Mouse (Mus musculus): ENCODE measurements at regions not wholly inside any gene's neighbourhood (a gene's known extent, or its start where the extent isn't known, plus 50 kb on each side); places are given as distances from the start of the nearest gene placed in this dataset.
A peak's percentile ranks its signal among the peaks of the same experiment; 100 is the strongest.

DNA sequence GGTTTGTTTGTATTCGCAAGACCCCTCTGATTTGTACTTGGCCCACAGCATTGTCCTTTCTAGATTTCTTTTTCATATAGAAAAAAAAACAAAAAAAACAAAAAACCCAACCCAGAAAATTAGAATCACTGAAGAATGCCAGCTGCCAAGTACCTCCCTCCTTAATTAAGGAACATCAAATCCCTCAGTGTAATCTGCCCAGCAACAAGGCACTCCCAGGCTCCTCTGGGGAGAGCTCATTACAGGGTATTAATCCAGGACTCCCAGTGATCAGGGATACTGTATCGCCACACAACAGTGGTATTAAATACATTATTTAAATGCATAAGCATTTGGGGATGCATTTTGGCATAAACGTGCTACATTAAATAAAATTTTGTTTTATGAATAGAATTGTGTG lies 1023.1 kb downstream of the Adgrl2 start:
- no peak for DNase-seq (ENCODE audit: extremely low spot score in 1 of 2, low spot score in 2 of 2)
- intact Hi-C loops (cut with DNase I) = no loop called here

DNA sequence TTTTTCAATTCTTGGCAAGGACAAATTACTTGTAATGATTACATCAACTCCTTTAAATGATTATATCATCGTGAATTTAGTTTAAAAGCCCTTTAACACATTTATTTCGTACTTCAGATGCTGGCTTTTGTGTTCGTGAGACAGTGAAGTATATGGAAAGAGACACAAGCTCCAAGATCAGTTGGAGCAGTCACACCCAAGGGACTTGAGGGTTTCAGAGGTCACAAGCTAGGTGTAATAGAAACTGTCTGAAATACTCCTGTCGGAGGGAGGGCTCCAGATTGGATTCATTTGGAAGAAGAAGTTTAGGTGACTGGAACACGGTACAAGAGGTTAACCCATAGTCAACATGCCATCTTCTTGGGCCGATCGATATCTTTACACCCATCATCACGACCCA lies 1023.5 kb downstream of the Adgrl2 start:
- no peak for DNase-seq (ENCODE audit: extremely low spot score in 1 of 2, low spot score in 2 of 2)
- intact Hi-C loops (cut with DNase I) = no loop called here

DNA sequence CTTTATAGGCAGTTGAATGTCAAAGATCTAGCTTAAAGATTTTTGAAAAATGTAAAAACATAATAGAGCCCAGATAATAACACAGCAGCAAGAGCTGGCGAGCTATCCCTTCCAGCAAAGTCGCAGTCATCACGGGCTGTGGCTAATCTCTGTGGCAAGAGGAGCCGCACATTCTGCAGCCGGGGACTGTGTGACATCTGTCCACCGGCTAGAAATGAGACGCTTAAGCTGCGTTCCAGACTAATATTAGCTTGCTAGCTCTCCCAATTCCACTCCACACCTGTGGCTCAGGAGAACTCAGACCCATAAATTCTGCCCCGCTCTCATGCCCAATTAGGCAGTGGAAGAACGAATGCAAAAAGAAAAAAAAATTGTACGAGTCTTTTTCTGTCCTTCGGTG lies 1024.0 kb downstream of the Adgrl2 start:
- no peak for DNase-seq (ENCODE audit: extremely low spot score in 1 of 2, low spot score in 2 of 2)
- intact Hi-C loops (cut with DNase I) = no loop called here

DNA sequence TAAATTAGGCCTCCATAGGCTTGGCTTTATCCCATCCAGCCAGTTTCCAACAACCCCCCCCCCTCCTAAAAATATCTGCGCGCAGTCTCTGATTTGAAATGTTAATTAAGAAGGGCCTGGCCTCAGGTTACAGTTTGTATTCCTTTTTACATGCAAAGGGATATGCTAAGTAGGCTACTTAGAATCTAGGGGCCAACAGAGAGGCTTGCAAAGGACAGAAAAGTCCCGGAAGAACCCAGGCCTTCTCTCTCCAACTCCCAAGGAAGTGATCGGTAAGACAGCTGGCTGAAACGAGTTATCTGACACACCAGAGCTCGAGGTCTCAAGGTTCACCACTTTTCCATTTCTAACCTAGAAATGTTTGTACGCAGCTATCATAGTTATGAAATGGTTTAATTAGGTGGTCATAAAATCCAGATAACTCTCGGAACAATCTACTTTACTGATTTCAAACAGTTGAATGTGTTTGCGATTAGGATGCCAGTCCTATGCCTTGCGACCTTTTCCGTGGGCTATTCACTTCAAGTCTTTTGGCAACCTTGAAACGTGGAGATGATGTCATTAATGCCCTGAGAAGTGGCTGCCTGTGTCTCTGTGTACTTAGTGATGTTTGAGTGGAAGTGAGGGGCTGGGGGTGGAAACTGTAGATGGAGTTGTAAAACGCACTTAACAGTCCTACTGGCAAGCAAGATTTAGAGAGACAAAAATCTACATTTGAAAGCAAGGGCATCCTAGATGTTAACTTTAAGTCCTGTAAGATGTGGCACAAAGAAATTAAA lies 1026.5 kb downstream of the Adgrl2 start:
- intact Hi-C loops (cut with DNase I) = no loop called here
- DNase-seq (ENCODE audit: extremely low spot score in 1 of 2, low spot score in 2 of 2) = no peak

DNA sequence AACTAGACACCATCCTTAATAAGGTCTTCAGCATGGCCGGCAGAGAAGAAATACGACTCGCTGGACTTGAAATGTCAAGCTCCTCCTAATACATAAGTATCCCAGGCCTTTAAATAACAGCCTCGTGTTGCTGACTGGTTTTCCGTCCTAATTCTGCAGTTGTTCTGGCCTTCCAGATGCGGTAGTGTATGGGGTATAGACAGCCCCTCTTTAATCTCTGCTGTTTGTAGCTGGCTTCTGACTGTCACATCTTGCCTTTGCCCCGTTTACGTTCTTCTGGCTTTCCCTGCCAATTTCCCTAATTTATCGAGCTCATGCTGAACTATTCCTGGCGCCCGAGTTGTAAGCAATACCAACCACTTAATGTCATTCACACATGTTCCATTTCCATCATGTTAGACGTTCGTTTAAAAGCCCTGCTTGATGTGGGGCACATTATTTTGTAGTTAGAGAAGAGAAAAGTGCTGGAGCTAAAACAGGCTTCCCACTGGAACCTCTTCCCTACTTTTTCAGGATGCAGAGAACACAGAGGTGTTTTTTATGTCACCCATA lies 1042.2 kb downstream of the Adgrl2 start:
- no peak for DNase-seq (ENCODE audit: extremely low spot score in 1 of 2, low spot score in 2 of 2)
- intact Hi-C loops (cut with DNase I) = no loop called here

DNA sequence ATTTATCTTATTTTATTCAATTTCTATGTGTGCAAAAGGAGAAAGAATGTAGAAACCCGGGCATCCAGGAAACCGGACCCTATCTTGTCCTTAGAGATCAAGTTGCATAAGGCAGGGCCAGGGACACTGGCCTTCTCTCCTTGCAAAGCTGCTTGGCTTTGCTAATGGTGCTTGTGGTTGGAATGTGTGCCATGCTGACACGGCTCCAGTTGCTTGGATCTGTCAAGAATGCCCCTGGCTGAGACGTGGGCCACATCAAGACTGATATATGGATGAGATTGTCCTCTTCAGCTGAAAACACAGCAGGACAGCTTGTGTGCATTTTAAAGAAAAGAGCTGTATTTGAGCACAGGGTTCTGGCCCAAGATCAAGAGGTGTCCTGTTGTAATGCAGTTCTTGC lies 1047.0 kb downstream of the Adgrl2 start:
- DNase-seq (ENCODE audit: extremely low spot score in 1 of 2, low spot score in 2 of 2) = no peak
- intact Hi-C loops (cut with DNase I) = no loop called here

DNA sequence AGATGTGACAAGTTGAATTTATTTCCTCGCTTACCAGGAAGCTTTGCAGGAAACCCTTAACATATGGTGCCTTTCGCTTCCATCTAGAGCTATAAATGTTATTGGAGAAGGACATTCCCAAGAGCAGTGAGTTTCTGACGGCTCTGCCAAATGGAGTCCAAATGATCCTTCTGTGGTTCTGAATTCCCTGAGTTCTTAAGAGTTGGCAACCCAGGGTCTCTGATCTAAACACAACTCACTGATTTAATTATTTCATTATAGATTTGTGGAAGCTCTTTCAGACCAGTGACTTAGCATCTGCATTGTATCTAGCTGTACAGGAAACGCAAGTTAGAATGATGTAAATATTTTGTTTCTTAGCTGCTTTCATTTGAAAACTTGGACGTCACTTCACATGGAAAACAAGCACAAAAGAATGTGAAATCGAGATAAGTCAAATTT lies 1059.5 kb downstream of the Adgrl2 start:
- DNase-seq (ENCODE audit: extremely low spot score in 1 of 2, low spot score in 2 of 2) = peak in 1 of 2 experiments; percentile 15
- intact Hi-C loops (cut with DNase I) = no loop called here

DNA sequence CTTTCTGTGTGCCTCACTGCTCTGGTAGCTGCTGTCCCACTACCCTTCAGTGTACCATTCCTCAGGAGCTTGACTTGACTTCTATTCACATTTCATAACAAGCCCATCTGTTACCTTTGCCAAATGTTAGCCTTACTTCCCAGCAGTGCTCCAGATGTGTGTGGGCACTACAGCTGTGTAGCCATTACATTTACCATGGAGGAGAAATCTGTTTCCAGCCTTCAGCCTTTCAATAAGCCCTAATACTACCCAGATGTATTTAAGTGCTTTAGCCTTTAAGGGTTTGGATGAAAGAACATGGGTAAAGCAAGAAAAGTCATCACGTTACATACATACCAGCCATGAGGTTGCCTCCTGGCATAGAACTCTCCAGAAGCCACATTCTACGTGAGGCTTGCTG lies 1068.0 kb downstream of the Ttll7 start:
- DNase-seq (ENCODE audit: extremely low spot score in 1 of 2, low spot score in 2 of 2) = no peak
- intact Hi-C loops (cut with DNase I) = no loop called here

DNA sequence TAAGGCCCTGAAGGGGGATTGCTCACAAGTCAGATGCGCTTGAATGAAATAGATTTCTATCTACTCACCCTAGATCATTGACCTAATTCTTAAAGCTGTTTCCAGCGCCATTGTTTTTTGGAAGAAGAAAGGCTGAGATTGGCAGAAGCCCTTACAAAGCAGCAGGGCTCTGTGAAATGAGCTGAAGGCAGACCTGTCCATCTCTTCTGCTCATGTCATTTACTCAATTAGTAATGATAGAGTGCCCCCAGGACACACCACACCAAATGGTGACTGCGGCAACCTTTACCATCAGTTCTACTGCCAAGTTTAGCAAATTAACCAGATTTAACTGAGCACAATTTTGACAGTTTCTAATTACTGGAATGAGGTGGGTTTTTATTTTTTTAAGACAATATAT lies 1067.5 kb downstream of the Ttll7 start:
- intact Hi-C loops (cut with DNase I) = no loop called here
- DNase-seq (ENCODE audit: extremely low spot score in 1 of 2, low spot score in 2 of 2) = no peak

DNA sequence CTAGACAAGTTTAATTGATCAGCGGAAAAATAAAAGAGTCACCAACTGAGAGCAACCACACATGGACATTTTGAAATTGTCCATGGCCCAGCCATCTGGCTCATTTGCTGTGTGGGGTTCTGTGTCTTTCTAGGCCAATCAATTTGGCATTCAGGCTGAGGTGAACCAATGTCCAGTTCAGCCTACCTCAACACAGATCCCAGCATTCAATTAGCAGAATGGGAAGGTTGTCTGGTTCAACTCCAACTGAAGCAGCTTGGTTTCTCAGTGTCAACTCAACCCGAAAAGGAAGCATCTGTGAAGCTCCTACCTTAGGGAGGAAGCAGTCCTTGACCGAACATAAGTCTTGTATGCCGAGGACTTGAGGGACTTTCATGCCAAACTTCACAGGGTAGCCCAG lies 1067.0 kb downstream of the Ttll7 start:
- no peak for DNase-seq (ENCODE audit: extremely low spot score in 1 of 2, low spot score in 2 of 2)
- intact Hi-C loops (cut with DNase I) = no loop called here

DNA sequence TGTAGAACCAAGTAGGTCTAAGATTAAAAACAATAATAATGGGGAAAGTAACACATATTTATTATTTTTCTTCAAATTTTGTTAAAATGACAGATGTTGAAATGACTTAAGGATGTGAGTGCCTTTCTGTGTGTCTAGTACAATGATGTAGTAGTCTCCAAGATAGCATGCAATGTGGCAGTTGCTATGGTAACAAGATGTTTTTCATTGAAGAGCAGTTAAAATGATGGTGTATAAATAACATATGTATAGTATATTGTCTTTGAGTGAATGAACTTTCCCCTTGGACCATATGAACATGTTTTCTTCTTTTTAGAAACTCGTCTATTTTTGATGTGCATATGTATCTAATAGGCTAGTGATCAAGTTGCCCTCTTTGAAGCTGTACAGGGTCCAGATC lies 1044.6 kb downstream of the Ttll7 start:
- intact Hi-C loops (cut with DNase I) = no loop called here
- DNase-seq (ENCODE audit: extremely low spot score in 1 of 2, low spot score in 2 of 2) = no peak

DNA sequence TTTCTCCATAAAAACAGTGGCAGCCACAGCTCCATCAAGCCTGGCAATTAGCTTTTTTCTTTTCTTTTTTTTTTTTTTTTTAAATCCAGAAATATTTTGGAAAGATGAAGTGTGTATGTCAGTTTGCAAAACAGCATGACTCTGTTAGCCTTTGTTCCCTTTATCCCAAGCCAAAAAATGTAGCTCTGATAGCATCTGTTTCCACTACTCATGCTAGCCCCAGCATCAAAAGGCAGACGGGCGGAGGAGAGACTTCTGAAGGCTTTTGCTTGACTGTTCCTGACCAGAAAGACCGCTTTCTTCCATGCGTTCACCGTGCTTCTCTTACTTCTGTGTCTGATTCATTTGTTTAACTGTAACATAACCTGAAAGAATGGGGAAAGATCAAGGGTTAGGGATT lies 1039.5 kb downstream of the Ttll7 start:
- intact Hi-C loops (cut with DNase I) = no loop called here

DNA sequence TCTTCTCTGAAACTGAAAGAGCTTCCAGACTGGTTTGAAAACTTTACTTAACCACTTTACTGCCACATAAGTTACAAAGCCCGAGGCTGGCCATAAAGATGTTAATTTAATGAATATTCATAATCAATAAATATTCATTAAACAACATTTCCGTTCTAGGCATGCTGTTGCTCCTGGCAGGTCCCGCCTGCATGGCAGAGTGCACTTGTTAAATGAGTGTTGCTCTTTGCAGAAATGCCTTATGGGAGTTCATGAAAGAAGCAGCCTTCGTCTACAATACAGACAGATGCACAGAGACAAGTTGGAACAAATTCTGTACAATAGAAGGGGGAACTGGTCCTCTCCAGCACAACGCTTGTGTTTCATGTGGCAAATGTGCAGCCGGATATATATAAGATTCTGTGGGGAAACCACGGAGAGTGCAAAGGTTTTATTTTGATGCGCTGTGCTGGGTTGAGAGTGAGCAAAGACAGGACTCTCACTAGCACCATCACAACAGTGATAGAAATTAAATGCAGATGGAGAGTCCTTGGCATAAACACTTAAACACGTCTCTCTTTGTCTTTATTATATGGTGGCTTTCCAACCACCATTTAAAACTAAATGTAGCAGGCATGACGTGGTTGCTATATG lies 1034.2 kb downstream of the Ttll7 start:
- intact Hi-C loops (cut with DNase I) = no loop called here
- no peak for DNase-seq (ENCODE audit: extremely low spot score in 1 of 2, low spot score in 2 of 2)

More for the DNA sequence above, 1039.5 kb downstream of the Ttll7 start:
- no peak for DNase-seq (ENCODE audit: extremely low spot score in 1 of 2, low spot score in 2 of 2)

DNA sequence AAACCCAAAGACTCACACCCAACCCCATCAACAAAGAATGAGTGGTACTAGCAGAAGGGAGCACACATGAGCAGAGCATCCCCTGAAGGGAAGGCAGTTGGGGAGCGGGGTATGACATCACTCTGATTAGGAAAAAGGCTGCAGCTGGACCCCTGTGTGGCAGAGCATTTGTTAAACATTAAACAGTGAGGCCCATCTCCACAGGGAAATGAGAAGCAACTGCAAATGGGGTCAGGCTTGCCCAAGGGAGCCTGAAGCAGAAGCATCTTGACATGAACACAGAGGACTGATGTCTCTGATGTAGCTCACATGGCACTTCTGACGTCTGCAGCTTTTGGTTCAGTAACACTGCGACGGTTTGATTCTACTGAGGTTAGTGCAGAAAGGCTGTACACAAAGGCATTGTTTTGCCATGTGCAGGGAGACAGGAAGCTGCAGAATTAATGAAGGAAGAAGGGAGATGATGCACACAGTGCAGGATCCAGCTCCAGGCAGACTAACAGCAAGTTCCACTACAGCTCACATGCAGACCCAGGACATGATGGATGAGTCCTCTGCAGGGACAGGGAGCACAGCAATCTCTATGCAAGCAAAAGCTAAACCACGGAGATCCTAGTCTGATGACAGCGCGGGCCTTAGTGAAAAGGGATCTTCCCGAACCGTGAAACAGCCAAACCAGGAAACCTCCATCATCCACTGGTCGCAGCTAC lies 1030.9 kb downstream of the Ttll7 start:
- intact Hi-C loops (cut with DNase I) = no loop called here
- no peak for DNase-seq (ENCODE audit: extremely low spot score in 1 of 2, low spot score in 2 of 2)

DNA sequence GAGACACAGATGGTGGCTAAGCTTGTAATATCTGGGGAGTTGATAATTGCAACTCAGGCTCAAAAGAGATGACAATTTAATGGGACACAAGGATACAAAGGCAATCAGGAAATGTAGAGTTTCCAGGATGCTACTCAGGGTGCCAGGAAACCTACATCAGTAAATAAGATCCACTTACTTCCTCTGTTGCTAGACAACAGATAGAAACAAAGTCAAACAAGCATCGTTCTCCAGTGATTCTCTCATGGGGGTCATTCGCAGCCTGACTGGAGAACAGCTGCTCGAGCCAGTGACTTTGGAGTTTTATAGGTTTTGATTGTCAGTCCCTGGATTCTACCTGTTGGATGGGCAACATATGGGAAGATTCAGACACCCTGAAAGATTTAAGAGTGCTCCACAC lies 1026.5 kb downstream of the Ttll7 start:
- DNase-seq (ENCODE audit: extremely low spot score in 1 of 2, low spot score in 2 of 2) = no peak
- intact Hi-C loops (cut with DNase I) = no loop called here

DNA sequence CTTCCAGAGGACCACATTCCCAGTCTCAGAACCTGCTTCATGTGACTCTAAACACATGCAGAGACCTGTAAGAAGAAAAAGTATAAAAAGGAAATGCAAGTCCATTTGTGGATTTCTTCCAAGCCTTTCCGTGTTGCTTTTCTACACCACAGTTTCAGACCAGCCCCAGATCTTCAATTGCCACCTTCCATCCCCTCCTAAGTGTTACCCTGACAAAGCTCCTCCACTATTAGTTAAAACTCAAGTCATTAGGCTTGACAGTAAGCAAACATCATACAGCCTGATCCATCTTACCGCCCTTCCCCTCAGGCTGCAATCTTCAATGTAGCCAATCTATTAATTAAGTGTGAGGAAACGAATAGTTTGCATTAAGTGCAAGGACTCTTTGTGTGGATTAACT lies 1016.1 kb downstream of the Ttll7 start:
- intact Hi-C loops (cut with DNase I) = no loop called here
- DNase-seq (ENCODE audit: extremely low spot score in 1 of 2, low spot score in 2 of 2) = no peak

DNA sequence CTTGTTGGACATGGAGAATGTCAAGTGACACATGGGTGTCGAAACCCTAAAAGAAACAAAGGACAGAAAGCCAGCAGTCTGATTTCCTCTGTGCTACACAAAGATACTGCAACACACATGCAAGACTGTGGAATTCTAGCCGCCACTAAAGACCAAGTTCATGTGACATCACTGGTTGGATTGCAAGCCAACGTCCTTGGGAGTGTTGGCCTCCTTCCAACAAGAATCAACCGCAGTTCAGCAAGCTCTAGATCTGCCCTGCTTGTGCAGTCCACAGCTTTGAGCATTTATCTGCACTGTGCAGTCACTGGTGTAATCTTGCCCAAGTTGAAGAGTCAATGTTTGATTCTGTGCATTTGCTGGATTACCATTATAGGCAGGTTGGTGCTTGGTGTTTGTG lies 1001.2 kb downstream of the Ttll7 start:
- no peak for DNase-seq (ENCODE audit: extremely low spot score in 1 of 2, low spot score in 2 of 2)
- intact Hi-C loops (cut with DNase I) = no loop called here

DNA sequence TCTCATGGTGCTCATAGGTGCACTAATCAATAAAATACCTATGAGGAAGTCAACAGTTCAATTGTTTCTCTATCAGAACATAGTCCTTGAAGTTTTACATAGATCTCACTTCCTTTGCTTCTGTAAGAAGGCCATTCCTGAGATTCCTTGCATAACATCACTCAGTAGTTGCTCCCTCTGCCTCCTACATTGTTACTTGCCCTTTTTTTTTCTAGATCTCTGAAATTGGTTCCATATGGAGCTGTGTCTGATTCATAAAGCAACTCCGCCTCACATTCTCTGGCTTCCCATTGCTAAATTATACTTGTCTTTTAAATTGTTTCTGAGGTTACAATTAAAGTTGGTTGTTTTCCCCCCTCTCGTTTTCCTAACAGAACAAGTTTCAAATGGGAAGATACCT lies 1000.7 kb downstream of the Ttll7 start:
- DNase-seq (ENCODE audit: extremely low spot score in 1 of 2, low spot score in 2 of 2) = no peak
- intact Hi-C loops (cut with DNase I) = no loop called here

DNA sequence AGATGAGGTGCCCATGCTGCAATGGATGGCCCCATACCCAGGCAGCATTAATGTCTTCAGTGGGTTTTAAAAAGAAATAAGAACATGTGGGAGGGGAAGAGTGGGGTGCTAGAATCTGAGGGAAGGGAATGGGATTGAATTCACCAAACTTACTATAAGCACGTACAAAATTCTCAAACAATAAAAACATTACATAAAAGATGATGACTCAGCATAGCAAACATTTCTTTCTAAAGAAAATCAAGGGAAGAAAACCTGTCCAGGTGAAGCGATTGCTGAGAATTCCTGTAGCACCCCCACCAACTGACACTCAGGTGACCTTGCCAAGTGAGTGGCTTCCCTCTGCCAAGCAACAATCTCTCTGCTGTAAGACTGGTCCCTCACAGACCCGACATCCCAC lies 989.2 kb downstream of the Ttll7 start:
- intact Hi-C loops (cut with DNase I) = no loop called here
- no peak for DNase-seq (ENCODE audit: extremely low spot score in 1 of 2, low spot score in 2 of 2)

DNA sequence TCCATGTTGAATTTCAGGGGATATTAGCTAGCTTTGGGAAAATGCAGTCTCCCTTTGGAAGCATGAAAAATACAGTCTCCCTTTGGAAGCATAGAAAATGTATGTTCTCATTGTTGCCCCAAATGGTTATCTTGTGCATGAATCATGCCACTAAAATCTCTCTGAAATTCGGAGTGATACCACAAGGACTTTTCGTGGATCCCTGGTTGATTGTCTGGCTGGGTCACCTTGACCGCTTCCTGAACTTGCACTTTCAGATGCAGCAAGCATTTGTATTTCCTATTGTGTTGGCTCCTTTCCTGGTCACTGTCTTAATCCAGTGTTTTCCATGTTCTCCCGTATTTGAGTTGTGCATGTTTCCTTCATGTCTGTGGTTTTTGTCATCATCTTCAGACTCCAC lies 986.6 kb downstream of the Ttll7 start:
- intact Hi-C loops (cut with DNase I) = no loop called here
- no peak for DNase-seq (ENCODE audit: extremely low spot score in 1 of 2, low spot score in 2 of 2)

Measured in left cerebral cortex, postnatal 10 days (tissue).